18 mouse cellular contexts compared by ENCODE assay signal in genomic region chr10:68465737-68466327, GRCm38 (mm10).
DNase-seq lines count a peak whose midpoint lies in the region; ATAC-seq and TF ChIP-seq lines count a peak whose summit lies in the region.
"Had no signal": no experiment of that assay in that cellular context is flagged by ENCODE, and none has a peak within 500 bp of the region (broad histone marks: within the 10 kb centered on the region; RNA-seq: fewer than 3 reads in every experiment).

No protein-coding gene starts in this region.

- 0 out of 2 replicates have a peak, but pooled peaks cover 4% of the 10 kb centered on the region for H3K4me1 ChIP-seq in kidney, embryonic 16.5 days (ENCODE audit: insufficient read depth, low read length)
- H3K4me1 ChIP-seq in lung, embryonic 14.5 days (ENCODE audit: insufficient read depth): peaks cover 6% of the 10 kb centered on the region; the same call in 1 of the 2 replicates
- H3K4me1 ChIP-seq in embryonic facial prominence, embryonic 13.5 days: peaks cover 25% of the 10 kb centered on the region
- H3K4me1 ChIP-seq in forebrain, embryonic 11.5 days (replicated peaks; ENCODE audit: control insufficient read depth, insufficient read depth, low read length): no peaks in the 10 kb centered on the region
- H3K4me1 ChIP-seq: heart, embryonic 12.5 days had no signal

- no peak overlapping the region for H3K9ac ChIP-seq in kidney, embryonic 16.5 days (replicated peaks; ENCODE audit: low read length)
- no peak overlapping the region for H3K9ac ChIP-seq in lung, embryonic 14.5 days
- no peak overlapping the region for H3K9ac ChIP-seq in embryonic facial prominence, embryonic 13.5 days
- no peak overlapping the region for H3K9ac ChIP-seq in forebrain, embryonic 11.5 days (ENCODE audit: low read length)
- H3K9ac ChIP-seq: heart, embryonic 12.5 days; hindbrain, embryonic 14.5 days had no signal

- no peaks in the 10 kb centered on the region for H3K27me3 ChIP-seq in kidney, embryonic 16.5 days (ENCODE audit: insufficient read depth, low read length)
- no peaks in the 10 kb centered on the region for H3K27me3 ChIP-seq in lung, embryonic 14.5 days (ENCODE audit: insufficient read depth, low read length)
- no peaks in the 10 kb centered on the region for H3K27me3 ChIP-seq in embryonic facial prominence, embryonic 13.5 days
- no peaks in the 10 kb centered on the region for H3K27me3 ChIP-seq in forebrain, embryonic 11.5 days (ENCODE audit: control insufficient read depth, insufficient read depth, low read length)
- H3K27me3 ChIP-seq: heart, embryonic 12.5 days had no signal

- no peak overlapping the region for H3K4me3 ChIP-seq in kidney, embryonic 16.5 days (ENCODE audit: low read length)
- no peak overlapping the region for H3K4me3 ChIP-seq in lung, embryonic 14.5 days (ENCODE audit: low read depth, low read length)
- no peak overlapping the region for H3K4me3 ChIP-seq in embryonic facial prominence, embryonic 13.5 days
- no peak overlapping the region for H3K4me3 ChIP-seq in forebrain, embryonic 11.5 days (ENCODE audit: low read depth, low read length)
- H3K4me3 ChIP-seq: gastrocnemius, adult 2 months; heart, embryonic 12.5 days; hindbrain, embryonic 10.5 days had no signal

- WGBS in kidney, embryonic 16.5 days: 75% methylated on average over 4 of the region's 4 CpGs
- WGBS in lung, embryonic 14.5 days: 60% methylated on average over 4 of the region's 4 CpGs
- 33% methylated on average over 4 of the region's 4 CpGs for WGBS in embryonic facial prominence, embryonic 13.5 days
- WGBS in forebrain, embryonic 11.5 days: 94% methylated on average over 4 of the region's 4 CpGs

- no peak for DNase-seq in kidney, adult 18-20 months
- DNase-seq in lung, embryonic 14.5 days: peak; percentile 29
- no peak for DNase-seq in lung, postnatal 4 days
- DNase-seq in spleen, adult 18-20 months: no peak
- DNase-seq in forebrain, embryonic 11.5 days (ENCODE audit: low spot score): no peak
- DNase-seq: adrenal gland, adult 2 months; adrenal gland, postnatal 25 days; cerebellum, adult 2 months; cerebellum, postnatal 10 days; embryo, embryonic 11 days; gastrocnemius, adult 2 months; gastrocnemius, postnatal 25 days had no signal

- no peak overlapping the region for H3K4me2 ChIP-seq in kidney, embryonic 16.5 days (replicated peaks; ENCODE audit: low read depth, low read length)
- H3K4me2 ChIP-seq in lung, embryonic 14.5 days: no peak overlapping the region
- H3K4me2 ChIP-seq in embryonic facial prominence, embryonic 13.5 days: no peak overlapping the region
- H3K4me2 ChIP-seq in forebrain, embryonic 11.5 days (ENCODE audit: low read depth, low read length, severe bottlenecking): no peak overlapping the region
- H3K4me2 ChIP-seq: heart, embryonic 12.5 days; hindbrain, embryonic 14.5 days had no signal

- no peak for TF ChIP-seq CTCF in lung, embryonic 14.5 days (IDR thresholded peaks at IDR 0.05; ENCODE audit: low read depth)

- H3K27ac ChIP-seq in kidney, embryonic 16.5 days (ENCODE audit: low read length): 0 out of 2 replicates have a peak overlapping the region, but pooled peaks have one; percentile 7
- peak overlapping the region; percentile 9; the same call in 1 of the 2 replicates for H3K27ac ChIP-seq in lung, embryonic 14.5 days (ENCODE audit: low read depth)
- H3K27ac ChIP-seq in embryonic facial prominence, embryonic 13.5 days: 0 out of 2 replicates have a peak overlapping the region, but pooled peaks have one; percentile 28
- H3K27ac ChIP-seq in forebrain, embryonic 11.5 days (ENCODE audit: low read depth, low read length): no peak overlapping the region
- H3K27ac ChIP-seq: gastrocnemius, adult 2 months; hindbrain, embryonic 10.5 days; hindbrain, embryonic 14.5 days had no signal

- no peaks in the 10 kb centered on the region for H3K9me3 ChIP-seq in kidney, embryonic 16.5 days (ENCODE audit: low read length)
- H3K9me3 ChIP-seq in lung, embryonic 14.5 days (ENCODE audit: low read depth, low read length): no peaks in the 10 kb centered on the region
- H3K9me3 ChIP-seq in embryonic facial prominence, embryonic 13.5 days: no peaks in the 10 kb centered on the region
- no peaks in the 10 kb centered on the region for H3K9me3 ChIP-seq in forebrain, embryonic 11.5 days (ENCODE audit: control insufficient read depth, low read length)
- H3K9me3 ChIP-seq: heart, embryonic 12.5 days; hindbrain, embryonic 10.5 days had no signal

- no peak for ATAC-seq in kidney, embryonic 16.5 days (ENCODE audit: low FRiP score, low TSS enrichment)
- ATAC-seq in lung, embryonic 14.5 days (ENCODE audit: insufficient read depth): no peak
- ATAC-seq in embryonic facial prominence, embryonic 13.5 days (ENCODE audit: insufficient number of reproducible peaks, insufficient read depth, low FRiP score, low TSS enrichment, low read depth): no peak
- ATAC-seq in forebrain, embryonic 11.5 days (replicated peaks; ENCODE audit: low FRiP score): no peak
- ATAC-seq: forebrain, embryonic 14.5 days had no signal

- H3K36me3 ChIP-seq in kidney, embryonic 16.5 days (ENCODE audit: insufficient read depth, low read length): no peaks in the 10 kb centered on the region
- no peaks in the 10 kb centered on the region for H3K36me3 ChIP-seq in lung, embryonic 14.5 days (ENCODE audit: insufficient read depth)
- H3K36me3 ChIP-seq in embryonic facial prominence, embryonic 13.5 days: no peaks in the 10 kb centered on the region
- no peaks in the 10 kb centered on the region for H3K36me3 ChIP-seq in forebrain, embryonic 11.5 days (ENCODE audit: control insufficient read depth, insufficient read depth, low read length)
- H3K36me3 ChIP-seq: heart, embryonic 12.5 days; hindbrain, embryonic 10.5 days had no signal
